Mouse (Mus musculus): ENCODE results near the gene Kif3b. TPM values are rescaled to one million over a fixed set of nuclear protein-coding genes. Genes with fewer than 3 reads are reported as not detected.

Kif3b gene
- total RNA-seq, 2 experiments from 2014 or later = 7.3 to 8.9 TPM

Other genes starting within 250 kb of the Kif3b start
- gene Ccm2l, start 225.5 kb upstream of the Kif3b start, total RNA-seq (2021) = 10 to 100 TPM; 16.0 to 23.1 TPM
- gene Hck, start 182.9 kb upstream of the Kif3b start, total RNA-seq (2021) = 1 to 10 TPM; 1.7 to 1.9 TPM
- 10 to 100 TPM; 48.6 to 52.9 TPM for gene Tm9sf4, start 130.1 kb upstream of the Kif3b start, total RNA-seq (2021)
- 1 to 10 TPM; 1.0 to 1.6 TPM for gene Tspyl3, start 66.0 kb upstream of the Kif3b start, total RNA-seq (2021)
- 1 to 10 TPM; 4.0 to 4.2 TPM for gene Plagl2, start 50.0 kb upstream of the Kif3b start, total RNA-seq (2021)
- gene Pofut1, start 49.9 kb upstream of the Kif3b start, total RNA-seq (2021) = 10 to 100 TPM; 13.7 to 14.6 TPM
- 10 to 100 TPM; 23.5 to 23.8 TPM for gene Asxl1, start 54.4 kb downstream of the Kif3b start, total RNA-seq (2021)
- not detected for gene 4930404H24Rik, start 201.4 kb downstream of the Kif3b start, total RNA-seq (2021)
- 1 to 10 TPM; 3.9 to 4.0 TPM for gene Nol4l, start 238.6 kb downstream of the Kif3b start, total RNA-seq (2021)